Mouse (Mus musculus) adrenal gland, adult 8-10 months (tissue): Measurements from ENCODE around the gene Rnaseh2b. TPM values are rescaled to one million over a fixed set of nuclear protein-coding genes. Genes with fewer than 3 reads are reported as not detected.

ENCODE experiments used
- total RNA-seq, 4 experiments: library from RNA; stranded (reverse); gene quantifications; 2 replicates each; pipeline ENCODE4 v1.2.4; 2022

Gene Rnaseh2b
- total RNA-seq, 4 experiments from 2014 or later = 16.6 to 17.8 (median 17.4) TPM

Other genes starting within 250 kb of the Rnaseh2b start
- under 1 TPM in 1 of 4 experiments, not detected in 3; 0.37 TPM for gene Dleu7, start 458 bp downstream of the Rnaseh2b start, total RNA-seq
- 1 to 10 TPM in 3 of 4 experiments, under 1 TPM in 1; 0.97 to 1.9 (median 1.3) TPM for gene Gucy1b2, start 163.7 kb downstream of the Rnaseh2b start, total RNA-seq